Mouse (Mus musculus) neural tube, embryonic 13.5 days (tissue): ENCODE results near the gene C730034F03Rik. TPM values are rescaled to one million over a fixed set of nuclear protein-coding genes. Genes with fewer than 3 reads are reported as not detected.

Experiments used
- ATAC-seq: fragments of 200-750 bp; cut with Nextera tagmentation; 2 replicates; pipeline ENCODE4 v1.8.0; 2017; ENCODE audit warnings: low read depth, mild to moderate bottlenecking, moderate TSS enrichment, moderate library complexity
- H3K27ac ChIP-seq: fragments of 300-500 bp; sonication (generic); replicated peaks from 2 replicates; pipeline ENCODE4 v1.5.1; 2015; ENCODE audit warnings: moderate library complexity, mild to moderate bottlenecking, inconsistent platforms
- H3K27me3 ChIP-seq: fragments of 300-500 bp; sonication (generic); 2 replicates; pipeline ENCODE4 v1.6.1; 2015; ENCODE audit warnings: mild to moderate bottlenecking, inconsistent platforms
- H3K36me3 ChIP-seq: fragments of 300-500 bp; sonication (generic); 2 replicates; pipeline ENCODE4 v1.6.1; 2015; ENCODE audit warnings: mild to moderate bottlenecking, inconsistent platforms
- H3K4me1 ChIP-seq: fragments of 300-500 bp; sonication (generic); replicated peaks from 2 replicates; pipeline ENCODE4 v1.6.1; 2015; ENCODE audit warnings: inconsistent platforms
- H3K4me2 ChIP-seq: fragments of 300-500 bp; sonication (generic); 2 replicates; pipeline ENCODE4 v1.6.1; 2015; ENCODE audit warnings: inconsistent platforms, mild to moderate bottlenecking, moderate library complexity
- H3K4me3 ChIP-seq: fragments of 300-500 bp; sonication (generic); 2 replicates; pipeline ENCODE4 v1.5.1; 2015; ENCODE audit warnings: mild to moderate bottlenecking, inconsistent platforms
- H3K9ac ChIP-seq: fragments of 300-500 bp; sonication (generic); 2 replicates; pipeline ENCODE4 v1.6.1; 2015; ENCODE audit warnings: moderate library complexity, mild to moderate bottlenecking, inconsistent platforms
- H3K9me3 ChIP-seq: fragments of 300-500 bp; sonication (generic); 2 replicates; pipeline ENCODE4 v1.6.1; 2016; ENCODE audit warnings: inconsistent platforms
- WGBS: fragments of 180-500 bp; shearing (Covaris S2); methylation state at CpG from one replicate; pipeline ENCODE4 v1.1.7; 2015; 5-methylcytosine and 5-hydroxymethylcytosine counted together
- polyA plus RNA-seq: library from polyadenylated mRNA; unstranded; fragments of >200 nt; fragmentation: Nextera tagmentation; extraction: Ambion mirVana; gene quantifications from 2 replicates; pipeline ENCODE4 v1.2.1, GENCODE M21; 2015

Gene C730034F03Rik
- polyA plus RNA-seq, 1 experiment from 2014 or later = 7.3 TPM

DNA sequence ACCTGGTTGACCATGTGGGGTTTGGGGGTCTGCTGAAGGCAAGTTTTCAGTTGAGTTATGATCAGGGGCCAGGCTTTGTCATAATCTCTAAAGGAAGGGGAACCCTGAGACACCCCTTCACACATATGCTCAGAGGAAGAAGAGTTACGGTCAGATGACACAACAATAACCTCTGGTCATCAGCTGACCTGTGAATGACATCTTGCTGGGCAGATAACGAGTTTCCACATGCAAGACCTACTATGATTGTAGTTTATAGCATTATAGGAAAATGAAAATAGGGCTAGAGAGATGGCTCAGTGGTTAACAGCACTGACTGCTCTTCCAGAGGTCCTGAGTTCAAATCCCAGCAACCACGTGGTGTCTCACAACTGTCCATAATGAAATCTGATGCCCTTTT lies 49.2 kb downstream of the C730034F03Rik start:
- 85% methylated on average over 3 of the region's 3 CpGs for WGBS
- Histone ChIP-seq H3K9me3 (no peaks in the 10 kb centered on the region), H3K4me1 (peaks cover 21% of the 10 kb centered on the region), H3K4me3 (no peak overlapping the region), H3K4me2 (no peak overlapping the region), H3K9ac (no peak overlapping the region), H3K36me3 (no peaks in the 10 kb centered on the region), H3K27ac (no peak overlapping the region), H3K27me3 (no peaks in the 10 kb centered on the region)
- no peak for ATAC-seq

Other genes starting within 250 kb of the C730034F03Rik start
- gene Plxnb2, start 248.8 kb upstream of the C730034F03Rik start, polyA plus RNA-seq = 89.8 and 94.5 TPM in 2 replicates
- gene Dennd6b, start 233.1 kb upstream of the C730034F03Rik start, polyA plus RNA-seq = 68.9 and 71.8 TPM in 2 replicates
- 64.8 and 76.9 TPM in 2 replicates for gene Ppp6r2, start 218.0 kb upstream of the C730034F03Rik start, polyA plus RNA-seq
- 81.8 and 90.0 TPM in 2 replicates for gene Sbf1, start 114.3 kb upstream of the C730034F03Rik start, polyA plus RNA-seq
- not detected in 2 replicates for gene Adm2, start 106.9 kb upstream of the C730034F03Rik start, polyA plus RNA-seq
- not detected in 2 replicates for gene Miox, start 95.2 kb upstream of the C730034F03Rik start, polyA plus RNA-seq
- gene Lmf2, start 73.9 kb upstream of the C730034F03Rik start, polyA plus RNA-seq = 34.1 and 35.1 TPM in 2 replicates
- gene Ncaph2, start 73.9 kb upstream of the C730034F03Rik start, polyA plus RNA-seq = 101 and 117 TPM in 2 replicates
- gene Sco2, start 55.7 kb upstream of the C730034F03Rik start, polyA plus RNA-seq = 10.9 and 11.3 TPM in 2 replicates
- gene Tymp, start 52.5 kb upstream of the C730034F03Rik start, polyA plus RNA-seq = 2.0 and 2.2 TPM in 2 replicates
- 0.27 and 1.9 TPM in 2 replicates for gene Odf3b, start 50.3 kb upstream of the C730034F03Rik start, polyA plus RNA-seq
- gene Klhdc7b, start 44.7 kb upstream of the C730034F03Rik start, polyA plus RNA-seq = not detected in 2 replicates
- gene Syce3, start 19.1 kb upstream of the C730034F03Rik start, polyA plus RNA-seq = not detected in 2 replicates
- 0.73 and 1.7 TPM in 2 replicates for gene Cpt1b, start 3.7 kb upstream of the C730034F03Rik start, polyA plus RNA-seq
- gene Gm44502, start 107 bp downstream of the C730034F03Rik start, polyA plus RNA-seq = 0.17 TPM in 1 of 2 replicates, not detected in the other
- gene Chkb, start 319 bp downstream of the C730034F03Rik start, polyA plus RNA-seq = 81.4 and 82.2 TPM in 2 replicates
- 77.3 and 78.0 TPM in 2 replicates for gene Mapk8ip2, start 24.3 kb downstream of the C730034F03Rik start, polyA plus RNA-seq
- 18.4 and 19.1 TPM in 2 replicates for gene Arsa, start 47.8 kb downstream of the C730034F03Rik start, polyA plus RNA-seq
- gene Shank3, start 70.0 kb downstream of the C730034F03Rik start, polyA plus RNA-seq = 6.5 and 8.0 TPM in 2 replicates
- gene Acr, start 138.7 kb downstream of the C730034F03Rik start, polyA plus RNA-seq = 0.48 and 1.5 TPM in 2 replicates
- 70.7 and 82.4 TPM in 2 replicates for gene Rabl2, start 162.3 kb downstream of the C730034F03Rik start, polyA plus RNA-seq